Mouse (Mus musculus): ENCODE measurements at regions not wholly inside any gene's neighbourhood (a gene's known extent, or its start where the extent isn't known, plus 50 kb on each side); places are given as distances from the start of the nearest gene placed in this dataset.

DNA sequence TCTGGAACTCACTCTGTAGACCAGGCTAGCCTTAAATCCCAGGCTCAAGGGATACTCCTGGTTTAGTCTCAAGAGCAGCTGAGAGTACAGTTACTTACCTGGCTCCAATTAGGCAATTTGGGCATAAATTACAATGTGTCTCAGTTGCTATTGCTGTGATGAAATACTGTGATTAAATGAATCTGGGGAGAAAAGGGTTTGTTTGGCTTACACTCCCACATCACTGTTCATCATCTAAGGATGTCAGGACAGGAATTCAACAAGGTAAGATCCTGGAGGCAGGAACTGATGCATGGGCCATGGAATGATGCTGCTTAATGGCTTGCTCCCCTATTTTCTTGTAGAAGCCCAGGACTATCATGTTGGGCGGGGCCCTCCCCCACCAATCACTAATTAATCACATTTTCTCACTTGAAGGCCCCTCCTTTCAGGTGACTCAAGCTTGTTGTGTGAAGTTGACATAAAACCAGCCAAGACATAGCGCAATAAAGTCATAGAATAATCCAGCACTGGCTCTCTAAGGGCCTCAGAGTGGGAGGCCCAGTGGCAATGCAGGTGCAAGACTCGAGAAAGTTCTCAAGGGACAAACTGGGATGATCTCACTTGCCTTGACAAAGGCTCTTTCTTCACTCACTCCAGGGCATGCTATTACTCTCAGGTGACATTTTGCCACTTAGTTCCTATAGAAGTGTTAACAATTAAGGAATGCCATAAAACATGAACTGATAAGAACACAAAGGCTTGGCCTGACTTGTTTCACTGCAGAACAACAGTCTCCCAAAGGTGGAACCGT is 85.4 kb upstream of the Barx2 start:
- TF ChIP-seq GATA1 (IDR thresholded peaks at IDR 0.05; ENCODE audit: low read length) = no peak
- TF ChIP-seq TAL1 (IDR thresholded peaks at IDR 0.05; ENCODE audit: low read length) = no peak
